Mouse (Mus musculus): ENCODE results near the gene Tle1. TPM values are rescaled to one million over a fixed set of nuclear protein-coding genes. Genes with fewer than 3 reads are reported as not detected.

The Tle1 gene
- 5.6 and 6.1 TPM in 2 replicates for polyA plus RNA-seq (2015; fragmentation: Nextera tagmentation; extraction: Ambion mirVana)

- Histone ChIP-seq H3K4me1 (replicated peaks) (peaks cover 51% of the 10 kb centered on the region), H3K4me2 (peak within 1 kb of the TSS; percentile 98), H3K9me3 (replicated peaks) (no peaks in the 10 kb centered on the region), H3K4me3 (replicated peaks) (peak within 1 kb of the TSS; percentile 78), H3K27me3 (peaks cover 21% of the 10 kb centered on the region), H3K36me3 (no peaks in the 10 kb centered on the region), H3K27ac (peak within 1 kb of the TSS; percentile 87), H3K9ac (peak within 1 kb of the TSS; percentile 82)
- under 1% methylated on average over 90 of the region's 107 CpGs for WGBS (ENCODE audit: insufficient replicate concordance)
- peak; percentile 96 for DNase-seq
- peak; percentile 93 for ATAC-seq (ENCODE audit: low read depth)
These were observed at the start of gene Tle1 for GRCm38 (mm10) chr4:72200559-72201409. Tle1 (minus strand) TSS chr4:72200919.

GRCm38 (mm10) chr4:72233584-72234219 is 33.0 kb upstream of the Tle1 start:
- 46% methylated on average over 4 of the region's 4 CpGs for WGBS (ENCODE audit: insufficient replicate concordance)
- Histone ChIP-seq H3K9ac (no peak overlapping the region), H3K9me3 (replicated peaks) (no peaks in the 10 kb centered on the region), H3K4me1 (replicated peaks) (no peaks in the 10 kb centered on the region), H3K27me3 (no peaks in the 10 kb centered on the region), H3K4me2 (no peak overlapping the region), H3K36me3 (no peaks in the 10 kb centered on the region), H3K27ac (no peak overlapping the region), H3K4me3 (replicated peaks) (no peak overlapping the region)
- DNase-seq (no peak), ATAC-seq (ENCODE audit: low read depth) (no peak)

DNA sequence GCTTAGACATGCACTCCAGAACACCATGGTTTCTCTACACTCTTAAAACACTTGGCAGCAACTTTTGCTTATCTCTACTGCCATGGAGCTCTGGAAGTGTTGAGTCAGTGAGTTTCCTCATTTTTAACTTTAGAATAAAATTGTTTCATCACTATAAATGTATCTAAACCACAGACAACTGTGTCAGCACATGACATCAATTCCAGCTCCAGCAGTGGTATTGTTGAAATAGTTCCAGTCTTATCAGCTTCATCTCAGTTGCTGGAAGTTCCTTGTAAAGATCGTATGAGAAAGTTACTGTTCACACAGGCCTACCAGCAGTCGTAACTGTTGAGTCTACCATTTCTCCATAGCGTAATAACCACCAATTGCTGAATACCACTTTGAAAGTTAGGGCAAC is 31.5 kb upstream of the Tle1 start:
- H3K36me3 ChIP-seq: no peaks in the 10 kb centered on the region
- no peaks in the 10 kb centered on the region for H3K9me3 ChIP-seq (replicated peaks)
- H3K27ac ChIP-seq: no peak overlapping the region
- no peak overlapping the region for H3K4me3 ChIP-seq (replicated peaks)
- WGBS (ENCODE audit: insufficient replicate concordance): 44% methylated on average over 3 of the region's 3 CpGs
- DNase-seq (no peak), ATAC-seq (ENCODE audit: low read depth) (no peak)
- H3K4me1 ChIP-seq (replicated peaks): no peaks in the 10 kb centered on the region
- no peak overlapping the region for H3K9ac ChIP-seq
- H3K27me3 ChIP-seq: no peaks in the 10 kb centered on the region
- no peak overlapping the region for H3K4me2 ChIP-seq

- Histone ChIP-seq H3K4me1 (replicated peaks) (no peaks in the 10 kb centered on the region), H3K27me3 (no peaks in the 10 kb centered on the region), H3K4me3 (replicated peaks) (no peak overlapping the region), H3K9me3 (replicated peaks) (no peaks in the 10 kb centered on the region), H3K27ac (no peak overlapping the region), H3K4me2 (no peak overlapping the region), H3K36me3 (no peaks in the 10 kb centered on the region), H3K9ac (no peak overlapping the region)
- ATAC-seq (ENCODE audit: low read depth): no peak
- no peak for DNase-seq
These were observed 30.1 kb upstream of the Tle1 start for GRCm38 (mm10) chr4:72230832-72231231.

DNA sequence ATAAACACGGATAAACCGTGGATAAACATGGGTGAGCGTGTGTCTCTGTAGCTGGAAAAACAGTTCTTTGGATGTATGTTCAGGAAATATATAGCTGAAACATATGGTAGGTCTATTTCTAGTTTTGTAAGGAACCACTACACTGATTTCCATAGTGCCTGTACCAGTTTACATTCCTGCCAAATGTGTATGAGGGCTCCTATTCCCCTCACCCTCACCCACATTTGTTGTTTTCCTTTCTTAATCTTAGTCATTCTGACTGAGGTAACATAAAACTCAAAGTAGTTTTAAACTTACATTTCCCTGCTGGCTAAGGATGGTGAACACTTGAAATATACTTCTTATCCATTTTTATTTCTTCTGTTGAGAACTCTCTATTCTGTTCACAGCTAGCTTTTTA is 20.9 kb upstream of the Tle1 start:
- Histone ChIP-seq H3K9ac (no peak overlapping the region), H3K4me1 (replicated peaks) (no peaks in the 10 kb centered on the region), H3K4me3 (replicated peaks) (no peak overlapping the region), H3K4me2 (no peak overlapping the region), H3K36me3 (no peaks in the 10 kb centered on the region), H3K9me3 (replicated peaks) (no peaks in the 10 kb centered on the region), H3K27ac (no peak overlapping the region), H3K27me3 (no peaks in the 10 kb centered on the region)
- DNase-seq (no peak), ATAC-seq (ENCODE audit: low read depth) (no peak)
- WGBS (ENCODE audit: insufficient replicate concordance): 51% methylated on average over 3 of the region's 3 CpGs

GRCm38 (mm10) chr4:72204420-72205045 is 3.8 kb upstream of the Tle1 start:
- Histone ChIP-seq H3K9ac (no peak overlapping the region), H3K9me3 (replicated peaks) (no peaks in the 10 kb centered on the region), H3K4me2 (0 out of 2 replicates have a peak overlapping the region, but pooled peaks have one; percentile 0), H3K27me3 (peaks cover 21% of the 10 kb centered on the region), H3K4me1 (replicated peaks) (peaks cover 20% of the 10 kb centered on the region), H3K27ac (no peak overlapping the region), H3K36me3 (no peaks in the 10 kb centered on the region), H3K4me3 (replicated peaks) (no peak overlapping the region)
- DNase-seq (no peak), ATAC-seq (ENCODE audit: low read depth) (no peak)
- WGBS (ENCODE audit: insufficient replicate concordance): 38% methylated on average over 6 of the region's 6 CpGs

DNA sequence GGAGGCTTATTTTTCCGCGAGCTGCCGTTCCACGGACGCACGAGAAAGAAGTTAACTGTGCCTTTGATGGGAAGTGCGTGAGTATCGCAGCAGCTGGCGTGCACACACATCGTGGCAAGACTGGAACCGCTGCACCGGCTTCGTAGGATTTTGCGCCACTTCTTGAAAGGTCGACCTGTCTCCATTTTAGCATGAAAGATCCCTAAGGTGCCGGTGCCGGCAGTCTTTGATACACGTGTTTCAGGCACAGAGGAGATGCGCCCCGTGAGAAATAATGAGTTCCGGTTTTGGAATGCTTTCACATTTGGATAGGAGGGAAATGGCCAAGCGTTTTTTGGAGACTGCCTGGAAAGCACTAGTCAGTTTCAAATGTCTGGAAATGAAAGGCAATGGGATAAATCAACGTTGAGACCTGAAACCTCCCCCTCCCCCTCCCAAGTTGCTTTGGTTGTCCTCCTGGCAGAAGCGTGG is 837 bp upstream of the Tle1 start:
- no peak for DNase-seq
- Histone ChIP-seq H3K4me2 (peak overlapping the region; percentile 98), H3K9me3 (replicated peaks) (no peaks in the 10 kb centered on the region), H3K27ac (peak overlapping the region; percentile 43; the same call in 1 of the 2 replicates), H3K36me3 (no peaks in the 10 kb centered on the region), H3K9ac (peak overlapping the region; percentile 65), H3K27me3 (peaks cover 21% of the 10 kb centered on the region), H3K4me1 (replicated peaks) (peaks cover 48% of the 10 kb centered on the region), H3K4me3 (replicated peaks) (peak overlapping the region; percentile 78)
- WGBS (ENCODE audit: insufficient replicate concordance): under 1% methylated on average over 24 of the region's 24 CpGs
- ATAC-seq (ENCODE audit: low read depth): no peak

- peak overlapping the region; percentile 98 for H3K4me2 ChIP-seq
- no peaks in the 10 kb centered on the region for H3K9me3 ChIP-seq (replicated peaks)
- DNase-seq: peak; percentile 14
- H3K9ac ChIP-seq: peak overlapping the region; percentile 82
- no peak for ATAC-seq (ENCODE audit: low read depth)
- H3K27me3 ChIP-seq: peaks cover 16% of the 10 kb centered on the region
- H3K27ac ChIP-seq: peak overlapping the region; percentile 87
- under 1% methylated on average over 102 of the region's 103 CpGs for WGBS (ENCODE audit: insufficient replicate concordance)
- H3K4me3 ChIP-seq (replicated peaks): peak overlapping the region; percentile 78
- H3K36me3 ChIP-seq: 0 out of 2 replicates have a peak, but pooled peaks cover 5% of the 10 kb centered on the region
- H3K4me1 ChIP-seq (replicated peaks): peaks cover 60% of the 10 kb centered on the region
These were observed 854 bp downstream of the Tle1 start for GRCm38 (mm10) chr4:72199571-72200558.

DNA sequence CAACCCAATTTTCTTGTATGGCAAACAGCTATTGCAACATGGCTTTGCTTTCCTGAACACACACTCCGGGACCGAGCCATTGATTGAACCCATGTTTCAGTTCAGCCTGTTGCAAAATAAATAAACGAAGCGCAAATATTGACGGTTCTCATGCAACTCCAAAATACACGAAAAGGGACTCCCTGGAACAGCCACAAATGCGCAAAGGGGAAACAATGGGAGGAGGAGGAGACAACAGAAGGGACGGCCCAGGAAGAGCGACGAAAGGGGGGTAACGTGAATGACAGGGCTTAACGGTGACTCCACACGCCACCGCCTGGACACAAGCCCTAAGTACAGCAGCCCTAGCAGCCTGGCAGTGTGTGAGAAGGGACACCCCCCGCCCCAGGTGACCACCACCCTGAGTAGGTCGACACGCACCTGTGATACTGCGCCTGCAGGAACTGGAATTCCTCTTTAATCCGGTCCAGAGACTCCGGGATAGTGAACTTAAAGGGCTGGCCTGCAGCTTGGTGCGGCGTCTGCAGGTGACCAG is 1.8 kb downstream of the Tle1 start:
- Histone ChIP-seq H3K27ac (peak overlapping the region; percentile 39; the same call in 1 of the 2 replicates), H3K27me3 (peaks cover 7% of the 10 kb centered on the region)
- 2% methylated on average over 22 of the region's 22 CpGs for WGBS (ENCODE audit: insufficient replicate concordance)

GRCm38 (mm10) chr4:72197888-72198605 is 2.7 kb downstream of the Tle1 start:
- Histone ChIP-seq H3K4me2 (peak overlapping the region; percentile 98), H3K27ac (peak overlapping the region; percentile 18; the same call in 1 of the 2 replicates), H3K4me3 (replicated peaks) (peak overlapping the region; percentile 78), H3K36me3 (peaks cover 13% of the 10 kb centered on the region; the same call in 1 of the 2 replicates), H3K27me3 (peaks cover 5% of the 10 kb centered on the region), H3K9ac (peak overlapping the region; percentile 82; the same call in 1 of the 2 replicates), H3K4me1 (replicated peaks) (peaks cover 74% of the 10 kb centered on the region), H3K9me3 (replicated peaks) (no peaks in the 10 kb centered on the region)
- DNase-seq: no peak
- 54% methylated on average over 7 of the region's 7 CpGs for WGBS (ENCODE audit: insufficient replicate concordance)
- ATAC-seq (ENCODE audit: low read depth): no peak

More for the DNA sequence above, 1.8 kb downstream of the Tle1 start:
- H3K9me3 ChIP-seq (replicated peaks): no peaks in the 10 kb centered on the region
- H3K4me2 ChIP-seq: peak overlapping the region; percentile 98
- H3K9ac ChIP-seq: peak overlapping the region; percentile 82
- H3K4me1 ChIP-seq (replicated peaks): peaks cover 66% of the 10 kb centered on the region
- peaks cover 13% of the 10 kb centered on the region; the same call in 1 of the 2 replicates for H3K36me3 ChIP-seq
- ATAC-seq (ENCODE audit: low read depth): peak; percentile 39
- peak overlapping the region; percentile 78 for H3K4me3 ChIP-seq (replicated peaks)
- peak; percentile 30 for DNase-seq

Data from liver, embryonic 13.5 days (tissue).